Mouse (Mus musculus): Measurements from ENCODE around the gene Slc48a1. TPM values are rescaled to one million over a fixed set of nuclear protein-coding genes. Genes with fewer than 3 reads are reported as not detected.
A peak's percentile ranks its signal among the peaks of the same experiment; 100 is the strongest.

Gene Slc48a1
- polyA plus RNA-seq, 1 experiment, result not detected

- TF ChIP-seq CTCF (IDR thresholded peaks at IDR 0.05; ENCODE audit: insufficient read depth, low read depth, low read length) (no peak), POLR2A (IDR thresholded peaks at IDR 0.05; ENCODE audit: insufficient read depth, low read depth, low read length) (no peak)
- Histone ChIP-seq H3K4me1 (ENCODE audit: control insufficient read depth, insufficient read depth, low read length) (peaks cover 42% of the 10 kb centered on the region), H3K27ac (ENCODE audit: insufficient read depth, low read depth, low read length) (peak overlapping the region; percentile 39; the same call in 1 of the 2 replicates), H3K4me3 (ENCODE audit: insufficient read depth, low read depth, low read length) (peak overlapping the region; percentile 58)
- 7% methylated on average over 18 of the region's 18 CpGs for WGBS
These were observed 10.1 kb upstream of the Slc48a1 start for GRCm38 (mm10) chr15:97768192-97768591.

- no peak overlapping the region for H3K4me3 ChIP-seq (ENCODE audit: insufficient read depth, low read depth, low read length)
- 90% methylated on average over 8 of the region's 8 CpGs for WGBS
- no peak for TF ChIP-seq POLR2A (IDR thresholded peaks at IDR 0.05; ENCODE audit: insufficient read depth, low read depth, low read length)
- TF ChIP-seq CTCF (IDR thresholded peaks at IDR 0.05; ENCODE audit: insufficient read depth, low read depth, low read length), result no peak
- H3K4me1 ChIP-seq (ENCODE audit: control insufficient read depth, insufficient read depth, low read length), result peaks cover 42% of the 10 kb centered on the region
- H3K27ac ChIP-seq (ENCODE audit: insufficient read depth, low read depth, low read length), result no peak overlapping the region
These were observed 8.0 kb upstream of the Slc48a1 start for GRCm38 (mm10) chr15:97770280-97770679.

- TF ChIP-seq POLR2A (IDR thresholded peaks at IDR 0.05; ENCODE audit: insufficient read depth, low read depth, low read length) (no peak), CTCF (IDR thresholded peaks at IDR 0.05; ENCODE audit: insufficient read depth, low read depth, low read length) (no peak)
- 46% methylated on average over 5 of the region's 5 CpGs for WGBS
- H3K27ac ChIP-seq (ENCODE audit: insufficient read depth, low read depth, low read length), result no peak overlapping the region
- H3K4me3 ChIP-seq (ENCODE audit: insufficient read depth, low read depth, low read length), result no peak overlapping the region
- peaks cover 31% of the 10 kb centered on the region for H3K4me1 ChIP-seq (ENCODE audit: control insufficient read depth, insufficient read depth, low read length)
These were observed 5.2 kb upstream of the Slc48a1 start for GRCm38 (mm10) chr15:97773108-97773507.

- no peak for TF ChIP-seq CTCF (IDR thresholded peaks at IDR 0.05; ENCODE audit: insufficient read depth, low read depth, low read length)
- TF ChIP-seq POLR2A (IDR thresholded peaks at IDR 0.05; ENCODE audit: insufficient read depth, low read depth, low read length), result no peak
- H3K4me1 ChIP-seq (ENCODE audit: control insufficient read depth, insufficient read depth, low read length), result peaks cover 28% of the 10 kb centered on the region
- H3K27ac ChIP-seq (ENCODE audit: insufficient read depth, low read depth, low read length), result no peak overlapping the region
- WGBS, result 66% methylated on average over 5 of the region's 5 CpGs
- no peak overlapping the region for H3K4me3 ChIP-seq (ENCODE audit: insufficient read depth, low read depth, low read length)
These were observed 4.4 kb upstream of the Slc48a1 start for GRCm38 (mm10) chr15:97773961-97774370.

- Histone ChIP-seq H3K27ac (ENCODE audit: insufficient read depth, low read depth, low read length) (no peak overlapping the region), H3K4me3 (ENCODE audit: insufficient read depth, low read depth, low read length) (no peak overlapping the region), H3K4me1 (ENCODE audit: control insufficient read depth, insufficient read depth, low read length) (peaks cover 37% of the 10 kb centered on the region)
- WGBS, result 23% methylated on average over 8 of the region's 8 CpGs
- TF ChIP-seq POLR2A (IDR thresholded peaks at IDR 0.05; ENCODE audit: insufficient read depth, low read depth, low read length) (no peak), CTCF (IDR thresholded peaks at IDR 0.05; ENCODE audit: insufficient read depth, low read depth, low read length) (no peak)
These were observed 1.8 kb upstream of the Slc48a1 start for GRCm38 (mm10) chr15:97776514-97776913.

GRCm38 (mm10) chr15:97776919-97777318 lies 1.4 kb upstream of the Slc48a1 start:
- peaks cover 37% of the 10 kb centered on the region for H3K4me1 ChIP-seq (ENCODE audit: control insufficient read depth, insufficient read depth, low read length)
- H3K4me3 ChIP-seq (ENCODE audit: insufficient read depth, low read depth, low read length), result no peak overlapping the region
- 90% methylated on average over 6 of the region's 6 CpGs for WGBS
- TF ChIP-seq POLR2A (IDR thresholded peaks at IDR 0.05; ENCODE audit: insufficient read depth, low read depth, low read length), result no peak
- TF ChIP-seq CTCF (IDR thresholded peaks at IDR 0.05; ENCODE audit: insufficient read depth, low read depth, low read length), result no peak
- H3K27ac ChIP-seq (ENCODE audit: insufficient read depth, low read depth, low read length), result no peak overlapping the region

GRCm38 (mm10) chr15:97779576-97779975 lies 1.3 kb downstream of the Slc48a1 start:
- WGBS, result 93% methylated on average over 1 of the region's 1 CpGs
- no peak overlapping the region for H3K27ac ChIP-seq (ENCODE audit: insufficient read depth, low read depth, low read length)

GRCm38 (mm10) chr15:97780611-97781031 lies 2.3 kb downstream of the Slc48a1 start:
- peak overlapping the region; percentile 62 for H3K27ac ChIP-seq (ENCODE audit: insufficient read depth, low read depth, low read length)
- peaks cover 29% of the 10 kb centered on the region for H3K4me1 ChIP-seq (ENCODE audit: control insufficient read depth, insufficient read depth, low read length)
- 40% methylated on average over 12 of the region's 12 CpGs for WGBS
- H3K4me3 ChIP-seq (ENCODE audit: insufficient read depth, low read depth, low read length), result no peak overlapping the region
- TF ChIP-seq CTCF (IDR thresholded peaks at IDR 0.05; ENCODE audit: insufficient read depth, low read depth, low read length) (no peak), POLR2A (IDR thresholded peaks at IDR 0.05; ENCODE audit: insufficient read depth, low read depth, low read length) (no peak)

More at GRCm38 (mm10) chr15:97779576-97779975, 1.3 kb downstream of the Slc48a1 start:
- peaks cover 34% of the 10 kb centered on the region for H3K4me1 ChIP-seq (ENCODE audit: control insufficient read depth, insufficient read depth, low read length)
- no peak overlapping the region for H3K4me3 ChIP-seq (ENCODE audit: insufficient read depth, low read depth, low read length)
- TF ChIP-seq POLR2A (IDR thresholded peaks at IDR 0.05; ENCODE audit: insufficient read depth, low read depth, low read length) (no peak), CTCF (IDR thresholded peaks at IDR 0.05; ENCODE audit: insufficient read depth, low read depth, low read length) (no peak)

- no peak for TF ChIP-seq POLR2A (IDR thresholded peaks at IDR 0.05; ENCODE audit: insufficient read depth, low read depth, low read length)
- WGBS, result 19% methylated on average over 24 of the region's 24 CpGs
- Histone ChIP-seq H3K4me1 (ENCODE audit: control insufficient read depth, insufficient read depth, low read length) (peaks cover 36% of the 10 kb centered on the region), H3K27ac (ENCODE audit: insufficient read depth, low read depth, low read length) (no peak overlapping the region), H3K4me3 (ENCODE audit: insufficient read depth, low read depth, low read length) (no peak overlapping the region)
These were observed 3.8 kb downstream of the Slc48a1 start for GRCm38 (mm10) chr15:97781961-97782748.
